17 mouse cellular contexts compared by ENCODE assay signal in the genomic region with DNA sequence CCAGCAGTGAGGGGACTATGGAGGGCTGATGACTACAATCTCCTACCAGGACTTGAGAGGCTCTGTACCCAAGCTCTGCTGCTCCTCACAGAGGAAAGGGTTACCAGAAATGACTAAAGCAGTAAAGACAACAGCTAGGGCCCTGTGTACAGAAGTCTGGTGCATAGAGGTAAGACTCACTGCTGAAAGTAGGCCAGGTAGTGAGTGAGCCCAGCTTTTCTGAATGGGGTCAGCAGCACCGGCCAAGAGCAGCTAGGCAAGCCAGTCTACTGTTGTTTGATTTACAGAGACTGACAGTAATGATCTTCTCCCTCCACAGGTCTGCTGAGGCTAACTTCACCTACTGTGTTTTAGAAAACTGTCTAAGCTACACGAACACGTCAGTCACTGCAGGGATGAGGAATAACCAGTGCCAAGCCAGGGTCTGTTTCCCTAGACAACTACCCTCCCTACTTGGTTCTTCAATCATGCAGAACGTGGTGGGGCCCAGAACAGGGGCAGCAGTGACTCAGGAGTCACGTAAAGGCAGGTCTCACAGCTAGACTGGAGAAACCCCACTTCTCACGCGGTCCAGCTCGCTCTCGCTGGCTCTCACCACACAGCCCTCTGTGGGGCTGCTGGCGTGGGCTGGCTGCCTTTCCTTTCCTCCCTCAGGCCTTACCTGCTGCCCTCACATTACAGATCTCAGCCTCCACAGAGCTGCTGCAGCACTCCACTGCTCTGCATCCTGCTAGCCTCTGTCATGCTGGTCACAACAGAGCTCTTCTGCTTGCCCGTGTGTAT. TPM values are rescaled to one million over a fixed set of nuclear protein-coding genes. Genes with fewer than 3 reads are reported as not detected.
DNase-seq lines count a peak whose midpoint lies in the region; ATAC-seq and TF ChIP-seq lines count a peak whose summit lies in the region.
"Had no signal": no experiment of that assay in that cellular context is flagged by ENCODE, and none has a peak within 500 bp of the region (broad histone marks: within the 10 kb centered on the region; RNA-seq: fewer than 3 reads in every experiment).

No protein-coding gene starts in this region.

- H3K9me3 ChIP-seq in heart, embryonic 13.5 days = no peaks in the 10 kb centered on the region
- no peaks in the 10 kb centered on the region for H3K9me3 ChIP-seq in liver, embryonic 11.5 days (ENCODE audit: control insufficient read depth, low read length)
- H3K9me3 ChIP-seq in liver, embryonic 16.5 days (replicated peaks; ENCODE audit: control insufficient read depth, low read length) = no peaks in the 10 kb centered on the region
- H3K9me3 ChIP-seq: midbrain, embryonic 10.5 days had no signal

- H3K27ac ChIP-seq in heart, embryonic 13.5 days (replicated peaks) = peak overlapping the region; percentile 50; the same call in 1 of the 2 replicates
- H3K27ac ChIP-seq in liver, embryonic 11.5 days (ENCODE audit: low read depth, low read length) = no peak overlapping the region
- 0 out of 2 replicates have a peak overlapping the region, but pooled peaks have one; percentile 8 for H3K27ac ChIP-seq in liver, embryonic 16.5 days (ENCODE audit: low read length)
- H3K27ac ChIP-seq in gastrocnemius, adult 2 months = no peak overlapping the region
- H3K27ac ChIP-seq: heart, adult 2 months; midbrain, embryonic 10.5 days had no signal

- H3K4me2 ChIP-seq in heart, embryonic 13.5 days = no peak overlapping the region
- H3K4me2 ChIP-seq in liver, embryonic 11.5 days = no peak overlapping the region
- H3K4me2 ChIP-seq in liver, embryonic 16.5 days (ENCODE audit: low read depth, low read length) = no peak overlapping the region

- 76% methylated on average over 11 of the region's 11 CpGs for WGBS in heart, embryonic 13.5 days
- WGBS in liver, embryonic 11.5 days = 82% methylated on average over 11 of the region's 11 CpGs
- 79% methylated on average over 11 of the region's 11 CpGs for WGBS in liver, embryonic 16.5 days (ENCODE audit: insufficient replicate concordance)

- peaks cover 95% of the 10 kb centered on the region for H3K36me3 ChIP-seq in heart, embryonic 13.5 days
- peaks cover 30% of the 10 kb centered on the region for H3K36me3 ChIP-seq in liver, embryonic 11.5 days (ENCODE audit: control insufficient read depth, insufficient read depth, low read length)
- H3K36me3 ChIP-seq in liver, embryonic 16.5 days (ENCODE audit: control insufficient read depth, insufficient read depth) = peaks cover 22% of the 10 kb centered on the region; the same call in 1 of the 2 replicates

- ATAC-seq in heart, embryonic 13.5 days (ENCODE audit: extremely low read depth, insufficient number of reproducible peaks, low FRiP score, low TSS enrichment) = no peak
- no peak for ATAC-seq in liver, embryonic 11.5 days (replicated peaks; ENCODE audit: low FRiP score)
- no peak for ATAC-seq in liver, embryonic 16.5 days (ENCODE audit: low read depth)
- ATAC-seq: forebrain, embryonic 16.5 days had no signal

- intact Hi-C loops in gastrocnemius, adult 2 months (cut with DNase I) = no loop called here

- no peak overlapping the region for H3K4me3 ChIP-seq in heart, embryonic 13.5 days
- no peak overlapping the region for H3K4me3 ChIP-seq in liver, embryonic 11.5 days (ENCODE audit: low read depth, low read length)
- no peak overlapping the region for H3K4me3 ChIP-seq in liver, embryonic 16.5 days (ENCODE audit: low read depth, low read length)
- H3K4me3 ChIP-seq in gastrocnemius, adult 2 months = no peak overlapping the region
- H3K4me3 ChIP-seq: heart, adult 2 months; midbrain, embryonic 10.5 days; myocyte had no signal

- no peak for TF ChIP-seq CTCF in gastrocnemius, adult 2 months (IDR thresholded peaks at IDR 0.05)

- H3K9ac ChIP-seq in heart, embryonic 13.5 days = no peak overlapping the region
- H3K9ac ChIP-seq in liver, embryonic 11.5 days (ENCODE audit: low read depth, low read length) = no peak overlapping the region
- no peak overlapping the region for H3K9ac ChIP-seq in liver, embryonic 16.5 days (ENCODE audit: low read depth, low read length)

- H3K27me3 ChIP-seq in heart, embryonic 13.5 days (replicated peaks) = no peaks in the 10 kb centered on the region
- H3K27me3 ChIP-seq in liver, embryonic 11.5 days (replicated peaks; ENCODE audit: control insufficient read depth, insufficient read depth, low read length) = no peaks in the 10 kb centered on the region
- H3K27me3 ChIP-seq in liver, embryonic 16.5 days (ENCODE audit: control insufficient read depth, insufficient read depth, low read depth, low read length) = no peaks in the 10 kb centered on the region

- DNase-seq in heart, adult 8-10 months (ENCODE audit: low spot score) = no peak
- peak; percentile 32 for DNase-seq in liver
- DNase-seq in liver, embryonic 11.5 days (ENCODE audit: low spot score) = no peak
- DNase-seq in cerebellum, adult 8-10 months = peak; percentile 45
- no peak for DNase-seq in thymus, postnatal 36 days
- no peak for DNase-seq in gastrocnemius, adult 2 months
- DNase-seq: adrenal gland, postnatal 14 days; gastrocnemius, postnatal 10 days; heart, adult 2 months; heart, postnatal 4 days; right cerebral cortex, adult 18-20 months; thymus, postnatal 14 days had no signal

- peaks cover 18% of the 10 kb centered on the region for H3K4me1 ChIP-seq in heart, embryonic 13.5 days
- H3K4me1 ChIP-seq in liver, embryonic 11.5 days (replicated peaks; ENCODE audit: control insufficient read depth, insufficient read depth, low read length) = peaks cover 32% of the 10 kb centered on the region
- peaks cover 38% of the 10 kb centered on the region for H3K4me1 ChIP-seq in liver, embryonic 16.5 days (ENCODE audit: control insufficient read depth, low read depth, low read length)
- H3K4me1 ChIP-seq: midbrain, embryonic 10.5 days had no signal

RNA-seq across cellular contexts. Expression of gene Susd2, which starts 49.8 kb away (rescaled TPM):
- polyA plus RNA-seq in heart, embryonic 13.5 days (2015; fragmentation: Nextera tagmentation; extraction: Ambion mirVana) = 8.2 TPM in 2 replicates
- 1 to 10 TPM in 3 of 4 experiments, under 1 TPM in 1; 0.98 to 2.2 (median 1.7) TPM for total RNA-seq in heart, adult 8-10 months (2022)
- 0.91 and 1.5 TPM in 2 replicates for polyA plus RNA-seq in liver, embryonic 11.5 days (2014; fragmentation: Nextera tagmentation; extraction: Ambion mirVana)
- 1.8 and 2.3 TPM in 2 replicates for polyA plus RNA-seq in liver, embryonic 16.5 days (2015; fragmentation: Nextera tagmentation; extraction: Ambion mirVana)
- 1 to 10 TPM; 1.0 to 2.4 TPM for total RNA-seq in gastrocnemius, adult 2 months (2021)

Comparison
In these comparisons a context has a peak if more than half of its experiments do, and no peak if none do; other contexts are left out.
1. H3K27ac ChIP-seq: peak in heart, embryonic 13.5 days (single experiment) and liver, embryonic 16.5 days (single experiment); none in liver, embryonic 11.5 days (single experiment) and gastrocnemius, adult 2 months (single experiment).
2. DNase-seq: peak in liver (single experiment) and cerebellum, adult 8-10 months (single experiment); none in heart, adult 8-10 months (single experiment), liver, embryonic 11.5 days (single experiment), thymus, postnatal 36 days (0 of 2) and gastrocnemius, adult 2 months (single experiment).